Mouse (Mus musculus) CH12.LX (cell line): ENCODE data around the gene Hacd4. TPM values are rescaled to one million over a fixed set of nuclear protein-coding genes. Genes with fewer than 3 reads are reported as not detected.
A peak's percentile ranks its signal among the peaks of the same experiment; 100 is the strongest.

Source experiments
- DNase-seq: peaks from one replicate; pipeline ENCODE4 v3.0.0-alpha.2; 2013; ENCODE audit errors: extremely low read depth
- H3K27ac ChIP-seq: 2 replicates; pipeline ENCODE4 v1.5.1; 2012; ENCODE audit warnings: low read depth, mild to moderate bottlenecking, control low read depth, moderate library complexity; ENCODE audit not compliant: insufficient read depth
- H3K27me3 ChIP-seq: replicated peaks from 2 replicates; pipeline ENCODE3; 2012; ENCODE audit warnings: inconsistent platforms
- H3K36me3 ChIP-seq, 2 experiments: replicated peaks in 1 of 2; 2 replicates each; pipeline versions ENCODE3 to v1.6.1; 2012; ENCODE audit warnings: inconsistent platforms in 1 of 2, low read length in 1 of 2, mild to moderate bottlenecking in 1 of 2, mixed read lengths in 1 of 2, moderate library complexity in 1 of 2; ENCODE audit not compliant: control insufficient read depth in 1 of 2, insufficient read depth in 1 of 2
- H3K4me1 ChIP-seq, 2 experiments: 2 replicates each; pipeline ENCODE4 v1.6.1; 2012; ENCODE audit warnings: inconsistent platforms in 1 of 2, moderate library complexity in 1 of 2; ENCODE audit not compliant: insufficient read depth in 2 of 2, control insufficient read depth in 1 of 2
- H3K4me2 ChIP-seq: 2 replicates; pipeline ENCODE4 v1.6.1; 2012; ENCODE audit warnings: low read depth, mild to moderate bottlenecking, control low read depth; ENCODE audit not compliant: poor library complexity, insufficient read depth, severe bottlenecking
- H3K4me3 ChIP-seq, 3 experiments: fragments of 150-350 bp in 1 of 3; sonication (generic) in 1 of 3; replicated peaks in 1 of 3; 2 replicates each; pipeline versions ENCODE3 to v1.5.1; 2011 to 2012; ENCODE audit warnings: low read depth in 2 of 3, low read length in 2 of 3, mild to moderate bottlenecking in 2 of 3, moderate library complexity in 2 of 3, control low read depth in 1 of 3, improper control_type of control experiment in 1 of 3, inconsistent platforms in 1 of 3, mixed read lengths in 1 of 3; ENCODE audit not compliant: poor library complexity in 1 of 3
- H3K79me2 ChIP-seq: replicated peaks from 2 replicates; pipeline ENCODE4 v1.6.1; 2012; ENCODE audit warnings: mild to moderate bottlenecking, moderate library complexity; ENCODE audit not compliant: control insufficient read depth, poor library complexity, insufficient read depth, severe bottlenecking; ENCODE audit errors: extremely low read depth
- H3K9ac ChIP-seq: 2 replicates; pipeline ENCODE4 v1.6.1; 2012; ENCODE audit warnings: low read depth, mild to moderate bottlenecking, control low read depth, moderate library complexity; ENCODE audit not compliant: insufficient read depth
- H3K9me3 ChIP-seq: replicated peaks from 2 replicates; pipeline ENCODE3; 2012; ENCODE audit warnings: low read length, inconsistent platforms, mixed read lengths
- BHLHE40 ChIP-seq: IDR thresholded peaks from 2 replicates; pipeline ENCODE4 v1.6.1; 2011; ENCODE audit warnings: mild to moderate bottlenecking, low read depth, low read length, improper control_type of control experiment
- CTCF ChIP-seq, 2 experiments: IDR thresholded peaks in 1 of 2; conservative IDR thresholded peaks in 1 of 2; 2 replicates each; pipeline ENCODE4 v1.5.1; 2011 to 2012; ENCODE audit warnings: low read depth in 2 of 2, low read length in 2 of 2, improper control_type of control experiment in 1 of 2, inconsistent platforms in 1 of 2, mild to moderate bottlenecking in 1 of 2, moderate library complexity in 1 of 2
- E2F4 ChIP-seq: IDR thresholded peaks from 2 replicates; pipeline ENCODE4 v1.6.1; 2011; ENCODE audit warnings: low read depth, low read length, improper control_type of control experiment; ENCODE audit not compliant: insufficient replicate concordance
- EP300 ChIP-seq: IDR thresholded peaks from 2 replicates; pipeline ENCODE4 v1.6.1; 2011; ENCODE audit warnings: low read length, improper control_type of control experiment
- HCFC1 ChIP-seq: IDR thresholded peaks from 2 replicates; pipeline ENCODE4 v1.6.1; 2012; ENCODE audit warnings: low read depth, mild to moderate bottlenecking, inconsistent platforms, low read length, improper control_type of control experiment
- JUN ChIP-seq: IDR thresholded peaks from 2 replicates; pipeline ENCODE4 v1.6.1; 2011; ENCODE audit warnings: low read depth, mild to moderate bottlenecking, low read length, improper control_type of control experiment, moderate library complexity; ENCODE audit not compliant: insufficient read depth
- JUND ChIP-seq: conservative IDR thresholded peaks from 2 replicates; pipeline ENCODE4 v1.6.1; 2011; ENCODE audit warnings: low read depth, low read length, improper control_type of control experiment
- MAFK ChIP-seq: IDR thresholded peaks from 2 replicates; pipeline ENCODE4 v1.6.1; 2011; ENCODE audit warnings: low read length, improper control_type of control experiment; ENCODE audit not compliant: insufficient replicate concordance
- MAZ ChIP-seq: IDR thresholded peaks from 2 replicates; pipeline ENCODE4 v1.6.1; 2012; ENCODE audit warnings: low read depth, mild to moderate bottlenecking, inconsistent platforms, low read length, improper control_type of control experiment, moderate library complexity
- MEF2A ChIP-seq: IDR thresholded peaks from 2 replicates; pipeline ENCODE4 v1.6.1; 2014; ENCODE audit warnings: low read depth, mild to moderate bottlenecking, inconsistent platforms, low read length, improper control_type of control experiment, borderline replicate concordance
- MXI1 ChIP-seq: IDR thresholded peaks from 2 replicates; pipeline ENCODE4 v1.6.1; 2011; ENCODE audit warnings: mild to moderate bottlenecking, low read depth, low read length, improper control_type of control experiment
- NELFE ChIP-seq: IDR thresholded peaks from 2 replicates; pipeline ENCODE4 v1.6.1; 2011; ENCODE audit warnings: low read depth, low read length, improper control_type of control experiment
- PAX5 ChIP-seq: IDR thresholded peaks from 2 replicates; pipeline ENCODE4 v1.6.1; 2012; ENCODE audit warnings: low read length, inconsistent platforms, mixed read lengths
- RAD21 ChIP-seq: IDR thresholded peaks from 2 replicates; pipeline ENCODE4 v1.6.1; 2011; ENCODE audit warnings: low read depth, mild to moderate bottlenecking, low read length, improper control_type of control experiment, moderate library complexity
- SMC3 ChIP-seq: IDR thresholded peaks from 2 replicates; pipeline ENCODE4 v1.6.1; 2011; ENCODE audit warnings: low read depth, low read length, improper control_type of control experiment
- TBP ChIP-seq: conservative IDR thresholded peaks from 2 replicates; pipeline ENCODE4 v1.6.1; 2011; ENCODE audit warnings: low read depth, low read length, improper control_type of control experiment
- TCF12 ChIP-seq: IDR thresholded peaks from 2 replicates; pipeline ENCODE4 v1.6.1; 2014; ENCODE audit warnings: low read depth, mild to moderate bottlenecking, inconsistent platforms, low read length, improper control_type of control experiment
- UBTF ChIP-seq: IDR thresholded peaks from 2 replicates; pipeline ENCODE4 v1.6.1; 2012; ENCODE audit warnings: low read depth, mild to moderate bottlenecking, inconsistent platforms, low read length, improper control_type of control experiment, moderate library complexity
- USF1 ChIP-seq: IDR thresholded peaks from 2 replicates; pipeline ENCODE4 v1.6.1; 2014; ENCODE audit warnings: low read depth, mild to moderate bottlenecking, inconsistent platforms, low read length, improper control_type of control experiment
- USF2 ChIP-seq: conservative IDR thresholded peaks from 2 replicates; pipeline ENCODE4 v1.6.1; 2011; ENCODE audit warnings: low read depth, low read length, improper control_type of control experiment
- ZKSCAN1 ChIP-seq: IDR thresholded peaks from 2 replicates; pipeline ENCODE4 v1.6.1; 2012; ENCODE audit warnings: low read depth, inconsistent platforms, low read length, improper control_type of control experiment, borderline replicate concordance
- ZNF384 ChIP-seq: IDR thresholded peaks from 2 replicates; pipeline ENCODE4 v1.6.1; 2012; ENCODE audit warnings: low read depth, low read length, improper control_type of control experiment, inconsistent platforms
- dilution Hi-C: fragments of 300-500 bp; cut with MboI; formaldehyde crosslinking; loops from 2 replicates; pipeline ENCODE4 v1.14.3; 2020; ENCODE audit warnings: low sequenced_read_pairs; ENCODE audit not compliant: extremely low pct_unique_long_range_greater_than_20kb, extremely low pct_ligation_motif_present
- in situ Hi-C: fragments of 300-500 bp; cut with MboI; formaldehyde crosslinking; loops from 3 replicates; pipeline ENCODE4 v1.14.3; 2019; ENCODE audit warnings: low sequenced_read_pairs, low pct_ligation_motif_present, low pct_unique_long_range_greater_than_20kb, mixed read lengths
- polyA plus RNA-seq: library from polyadenylated mRNA; unstranded; fragments of >175 nt; gene quantifications from 2 replicates; pipeline ENCODE4 v1.2.1, GENCODE M21; 2012; ENCODE audit warnings: low read depth; ENCODE audit not compliant: insufficient read length
- total RNA-seq, 2 experiments: library from RNA; depleted of rRNA; stranded (reverse); fragments of 300-350 nt in 1 of 2; fragments of >200 nt in 1 of 2; gene quantifications; 2 replicates each; pipeline ENCODE4 v1.2.3; 2012 to 2014

Hacd4 gene
- total and polyA plus RNA-seq, 3 experiments = 0.17 TPM; not detected in 2

DNA sequence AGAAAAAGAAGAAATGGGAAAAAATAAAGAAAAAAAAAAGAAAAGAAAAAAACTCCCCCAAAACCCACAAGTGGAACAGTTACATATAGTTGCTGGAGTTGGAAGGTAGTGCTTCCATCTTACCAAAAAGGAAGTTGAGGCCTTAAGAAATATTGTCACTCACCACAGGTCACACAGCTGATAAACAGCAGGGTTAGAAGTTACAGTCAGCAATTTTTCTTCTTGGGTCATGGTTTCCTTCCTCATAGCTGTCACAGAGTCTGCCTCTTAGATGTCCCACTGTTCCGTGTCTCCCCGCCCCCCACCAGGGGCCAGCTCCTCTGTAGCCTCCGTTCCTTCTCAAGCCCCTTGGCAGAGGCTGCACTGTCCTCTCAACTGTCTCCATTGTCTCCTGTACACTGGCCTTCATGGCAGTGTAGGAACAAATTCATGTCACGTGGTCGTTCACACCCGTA is 968 bp upstream of the Hacd4 start:
- TF ChIP-seq TCF12 (no peak), ZKSCAN1 (no peak), MAFK (no peak), MXI1 (no peak), JUND (no peak), BHLHE40 (no peak), RAD21 (no peak), USF2 (no peak), JUN (no peak), UBTF (no peak), TBP (no peak), HCFC1 (no peak), MAZ (no peak), PAX5 (no peak), SMC3 (no peak), MEF2A (no peak), NELFE (no peak), CTCF (conservative IDR thresholded peaks at IDR 0.05 in 1 of 2, IDR thresholded peaks at IDR 0.05 in 1 of 2; ENCODE audit: low read depth in 2 of 2, low read length in 2 of 2) (no peak), USF1 (no peak)
- Histone ChIP-seq H3K79me2 (no peaks in the 10 kb centered on the region), H3K36me3 (no peaks in the 10 kb centered on the region), H3K9me3 (no peaks in the 10 kb centered on the region), H3K4me2 (no peak overlapping the region), H3K27ac (no peak overlapping the region), H3K27me3 (no peaks in the 10 kb centered on the region), H3K4me1 (peaks cover 3 to 19% of the 10 kb centered on the region in 2 experiments; a peak in 2 of 4 replicates), H3K9ac (no peak overlapping the region), H3K4me3 (no peak overlapping the region)
- in situ Hi-C loops (no loop called here), dilution Hi-C loops (no loop called here)
- peak; percentile 17 for DNase-seq

DNA sequence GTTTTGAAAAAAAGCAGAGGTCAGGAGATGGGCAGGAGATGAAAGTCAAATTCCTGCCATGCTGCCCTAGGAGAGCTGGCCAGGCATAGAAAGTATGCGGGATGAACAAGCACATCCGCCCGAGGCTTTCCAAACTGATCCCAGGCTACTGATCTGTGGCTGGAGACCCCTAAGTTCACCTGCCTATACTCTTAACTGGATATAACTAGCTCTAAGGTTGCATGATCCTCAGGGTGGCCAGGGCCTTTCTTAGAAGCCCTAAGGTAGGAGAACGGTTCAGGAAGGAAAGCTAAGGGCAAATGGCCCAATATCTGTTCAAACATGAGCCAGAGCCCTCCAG is 232 bp upstream of the Hacd4 start:
- H3K4me2 ChIP-seq = no peak overlapping the region
- H3K4me3 ChIP-seq = no peak overlapping the region
- dilution Hi-C loops = no loop called here

More for the DNA sequence above, 232 bp upstream of the Hacd4 start:
- no peak overlapping the region for H3K9ac ChIP-seq
- peaks cover 3 to 19% of the 10 kb centered on the region in 2 experiments; a peak in 2 of 4 replicates for H3K4me1 ChIP-seq
- in situ Hi-C loops = no loop called here
- H3K36me3 ChIP-seq = no peaks in the 10 kb centered on the region
- H3K27ac ChIP-seq = no peak overlapping the region
- no peaks in the 10 kb centered on the region for H3K27me3 ChIP-seq
- no peak for TF ChIP-seq MEF2A
- TF ChIP-seq E2F4 = no peak
- no peak for TF ChIP-seq EP300
- no peak for TF ChIP-seq TCF12
- TF ChIP-seq ZNF384 = no peak
- H3K9me3 ChIP-seq = no peaks in the 10 kb centered on the region
- DNase-seq = no peak
- H3K79me2 ChIP-seq = no peaks in the 10 kb centered on the region
